Mouse (Mus musculus): ENCODE results near the gene Tlr9.
A peak's percentile ranks its signal among the peaks of the same experiment; 100 is the strongest.

Tlr9 gene

DNA sequence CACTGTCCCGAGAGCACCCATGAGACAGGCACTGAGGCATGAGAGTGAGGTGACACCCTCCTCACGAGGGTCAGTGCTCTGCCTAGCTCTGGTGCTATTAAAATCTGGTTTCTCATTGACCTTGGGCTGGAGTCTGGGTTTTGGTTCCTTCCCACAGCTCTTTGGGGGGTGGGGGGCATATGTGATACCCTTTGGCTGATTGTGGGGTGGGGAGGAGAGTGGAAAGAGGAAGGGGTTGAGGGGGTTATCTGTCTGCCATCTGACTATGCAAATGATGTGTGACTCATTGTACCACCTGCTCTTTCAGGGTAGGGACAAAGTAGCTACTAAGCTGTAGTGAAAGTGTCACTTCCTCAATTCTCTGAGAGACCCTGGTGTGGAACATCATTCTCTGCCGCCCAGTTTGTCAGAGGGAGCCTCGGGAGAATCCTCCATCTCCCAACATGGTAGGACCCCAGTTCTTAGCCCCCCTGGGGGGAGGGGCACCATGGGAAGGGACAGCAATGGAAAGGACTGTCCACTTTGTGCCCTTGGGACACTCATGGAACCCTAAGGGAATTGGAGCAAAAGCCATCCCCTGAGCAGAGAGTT is at the start of gene Tlr9:
Tlr9 (plus strand) TSS at position 338 of the 591 bp plus-strand sequence.
- DNase-seq (ENCODE audit: low read depth, low spot score) = no peak

- DNase-seq (ENCODE audit: low read depth, low spot score) = no peak
Observed at GRCm38 (mm10) chr9:106173363-106173762, 49.0 kb upstream of the Tlr9 start.

DNA sequence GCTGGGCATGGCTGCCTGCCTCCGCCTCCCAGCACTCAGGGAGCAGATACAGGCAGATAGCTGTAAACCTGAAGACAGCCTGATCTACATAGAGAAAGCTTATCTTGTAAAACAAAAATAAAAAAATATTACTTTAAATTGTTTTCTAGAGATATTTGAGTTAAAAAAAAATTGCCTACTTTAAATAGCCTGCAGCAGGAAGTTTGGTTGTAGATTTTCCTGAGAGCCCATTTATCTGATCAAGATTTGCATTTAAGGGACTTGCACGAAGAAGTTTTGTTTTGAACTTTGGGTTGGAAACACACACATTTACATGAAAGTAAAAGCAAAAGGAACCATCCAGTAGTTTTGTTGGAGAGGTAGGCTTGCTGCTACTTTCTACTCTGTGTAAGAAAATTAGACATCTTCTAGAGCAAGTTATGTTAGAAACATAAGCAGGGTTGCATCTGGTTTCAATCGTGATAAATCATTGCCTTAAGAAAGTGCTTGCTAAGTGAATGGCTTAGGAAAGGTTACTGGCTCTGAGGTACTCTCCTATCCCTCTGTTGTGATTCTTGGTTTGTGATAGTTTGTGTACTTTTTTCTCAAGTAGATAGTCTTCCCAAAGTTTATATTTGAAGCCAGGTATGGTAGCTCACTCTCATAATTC is 46.7 kb upstream of the Tlr9 start:
- DNase-seq (ENCODE audit: low read depth, low spot score) = no peak

DNA sequence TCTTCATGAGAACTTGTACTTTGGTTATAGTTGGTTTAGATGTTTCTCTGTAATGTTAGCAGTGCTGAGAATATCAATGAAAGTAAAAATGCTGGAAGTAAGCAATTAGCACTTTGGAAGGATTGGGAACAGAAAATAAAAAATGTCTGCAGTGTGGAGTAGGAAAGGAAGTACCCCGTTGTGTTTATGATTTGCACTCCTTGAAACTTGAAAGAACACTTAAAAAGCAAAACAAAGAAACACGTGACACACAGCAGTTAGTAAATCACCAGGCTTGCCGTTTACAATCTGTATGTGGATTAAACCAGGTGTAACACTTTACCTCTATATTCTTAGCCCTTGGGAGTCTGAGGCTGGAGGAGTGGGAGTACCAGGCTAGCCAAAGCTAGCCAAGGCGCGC is 45.6 kb upstream of the Tlr9 start:
- no peak for DNase-seq (ENCODE audit: low read depth, low spot score)

DNA sequence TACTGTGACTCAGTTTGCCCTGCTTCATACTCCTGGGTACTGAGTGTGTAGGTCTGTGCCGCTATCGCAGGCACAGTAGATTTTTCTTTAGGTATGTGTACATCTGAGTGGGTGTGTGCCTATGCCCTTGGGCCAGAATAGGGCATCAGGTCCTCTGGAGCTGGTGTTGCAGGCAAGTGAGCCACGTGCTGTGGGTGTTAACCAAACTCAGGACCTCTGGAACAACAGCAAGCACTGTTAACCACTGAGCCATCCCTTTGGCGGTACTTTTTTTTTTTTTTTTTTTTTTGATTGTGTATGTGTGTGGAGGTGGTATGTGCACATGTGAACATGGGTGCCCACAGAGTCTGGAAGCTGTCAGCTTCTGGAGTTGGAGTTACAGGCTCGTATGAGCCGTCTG is 44.6 kb upstream of the Tlr9 start:
- no peak for DNase-seq (ENCODE audit: low read depth, low spot score)

DNA sequence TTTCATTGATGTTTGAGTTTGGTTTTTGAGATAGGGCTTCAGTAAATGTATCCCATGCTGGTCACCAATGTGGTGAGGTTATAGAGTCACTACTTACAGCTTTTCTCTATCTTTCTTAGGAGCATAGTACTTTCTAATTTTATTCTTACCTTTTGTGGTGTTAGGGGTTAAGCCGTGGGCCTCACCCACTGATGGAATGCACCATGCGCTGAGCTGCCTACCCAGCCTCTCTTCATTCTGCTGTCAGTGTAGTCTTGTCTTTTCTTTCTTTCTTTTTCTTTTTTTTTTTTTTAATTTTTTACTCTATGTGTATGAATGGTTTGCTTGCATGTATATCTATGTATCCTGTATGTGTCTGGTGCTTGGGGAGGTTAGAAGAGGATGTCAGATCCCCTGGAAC is 42.9 kb upstream of the Tlr9 start:
- no peak for DNase-seq (ENCODE audit: low read depth, low spot score)

- no peak for DNase-seq (ENCODE audit: low read depth, low spot score)
Observed at GRCm38 (mm10) chr9:106179964-106180363, 42.4 kb upstream of the Tlr9 start.

DNA sequence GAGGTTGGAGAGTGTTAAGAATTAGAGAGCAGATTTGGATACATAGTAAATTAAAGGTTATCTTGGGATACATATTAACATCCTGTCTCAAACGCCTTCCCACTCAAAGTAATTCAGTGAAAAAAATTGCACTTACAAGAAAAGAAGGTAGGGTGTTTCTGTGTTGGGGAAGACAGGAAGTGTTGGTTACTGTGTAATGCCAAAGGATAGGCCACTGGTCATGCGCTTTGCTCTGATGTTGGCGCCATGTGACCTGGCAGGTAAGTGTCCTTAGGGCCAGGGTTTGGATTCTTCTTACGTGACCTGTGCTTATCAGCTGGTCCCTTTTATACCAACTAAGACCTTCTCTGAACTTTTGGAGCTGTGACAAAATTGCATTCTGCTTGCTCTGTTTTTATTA is 40.3 kb upstream of the Tlr9 start:
- no peak for DNase-seq (ENCODE audit: low read depth, low spot score)

GRCm38 (mm10) chr9:106183996-106184395 is 38.4 kb upstream of the Tlr9 start:
- DNase-seq (ENCODE audit: low read depth, low spot score) = no peak

- DNase-seq (ENCODE audit: low read depth, low spot score) = no peak
Observed at GRCm38 (mm10) chr9:106191355-106191754, 31.0 kb upstream of the Tlr9 start.

DNA sequence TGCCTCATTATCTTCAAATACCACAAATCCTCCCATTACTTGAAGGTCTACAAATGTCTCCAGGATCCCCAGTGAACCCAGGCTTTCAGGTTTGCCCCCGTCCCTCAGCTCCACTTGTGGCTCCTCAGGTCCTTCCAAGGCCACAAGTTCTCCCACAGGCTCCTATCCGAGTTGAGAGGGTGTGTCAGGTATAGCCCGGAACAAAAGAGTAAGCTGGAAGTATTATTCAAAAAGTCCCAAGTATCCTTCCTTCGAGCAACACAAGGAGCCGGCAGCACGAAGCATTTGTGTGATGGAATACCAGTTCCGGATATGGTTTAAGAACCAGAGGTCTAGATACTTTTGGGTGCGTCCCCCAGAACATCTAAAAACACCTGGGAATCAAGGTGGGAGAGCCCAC is 30.4 kb upstream of the Tlr9 start:
- no peak for DNase-seq (ENCODE audit: low read depth, low spot score)

DNA sequence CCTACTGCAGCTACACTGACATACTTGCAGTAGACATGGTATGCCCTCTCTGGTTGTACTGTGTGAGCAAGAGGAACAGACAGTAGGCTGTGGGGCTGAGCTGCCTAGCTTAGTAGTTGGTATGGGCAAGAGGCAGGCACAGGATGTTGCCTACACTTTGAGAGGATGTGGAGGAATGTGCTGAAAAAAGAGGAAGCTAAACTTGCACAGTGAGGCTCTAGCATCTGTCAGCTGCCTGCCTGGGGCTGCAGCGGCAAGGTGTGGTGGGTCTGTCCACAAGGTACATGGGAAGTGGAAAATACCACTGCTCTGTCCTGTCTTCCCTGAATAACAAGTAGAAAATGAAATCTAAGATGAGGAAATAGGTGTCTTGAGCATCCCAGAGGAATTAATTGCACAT is 29.4 kb upstream of the Tlr9 start:
- DNase-seq (ENCODE audit: low read depth, low spot score) = no peak

GRCm38 (mm10) chr9:106193930-106194807 is 28.2 kb upstream of the Tlr9 start:
- no peak for DNase-seq (ENCODE audit: low read depth, low spot score)

GRCm38 (mm10) chr9:106195693-106196092 is 26.7 kb upstream of the Tlr9 start:
- no peak for DNase-seq (ENCODE audit: low read depth, low spot score)

GRCm38 (mm10) chr9:106197081-106197713 is 25.2 kb upstream of the Tlr9 start:
- DNase-seq (ENCODE audit: low read depth, low spot score) = no peak

- no peak for DNase-seq (ENCODE audit: low read depth, low spot score)
Observed at GRCm38 (mm10) chr9:106197732-106198131, 24.7 kb upstream of the Tlr9 start.

DNA sequence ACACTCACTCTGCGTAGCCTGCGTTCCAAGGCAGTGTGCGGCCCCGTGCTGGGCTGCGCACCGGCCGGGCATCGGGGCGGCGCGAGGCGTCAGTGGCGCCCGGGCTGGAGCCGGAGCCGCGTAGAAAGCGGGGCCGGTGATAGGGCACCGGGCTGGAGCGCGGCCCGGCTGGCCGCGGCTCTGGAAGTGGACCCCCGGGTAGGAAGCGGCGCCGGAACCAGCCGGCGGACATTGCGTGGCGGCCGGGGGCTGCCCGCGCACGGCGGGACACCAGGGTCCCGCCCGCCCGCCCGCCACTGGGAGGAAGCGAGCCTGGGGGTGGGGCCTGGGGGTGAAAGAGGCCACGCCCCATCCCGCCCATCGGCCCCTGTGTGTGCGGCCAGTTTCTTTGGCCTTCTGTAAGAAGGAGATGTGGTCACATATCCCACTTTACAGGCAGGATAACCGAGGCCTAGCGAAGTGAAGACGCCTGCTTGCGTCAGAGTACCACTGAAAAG is 23.4 kb upstream of the Tlr9 start:
- no peak for DNase-seq (ENCODE audit: low read depth, low spot score)

- no peak for DNase-seq (ENCODE audit: low read depth, low spot score)
Observed at GRCm38 (mm10) chr9:106199535-106200272, 22.7 kb upstream of the Tlr9 start, which contains the start of gene Ppm1m. Gene Ppm1m, minus strand, starts transcription at chr9:106199746.

DNA sequence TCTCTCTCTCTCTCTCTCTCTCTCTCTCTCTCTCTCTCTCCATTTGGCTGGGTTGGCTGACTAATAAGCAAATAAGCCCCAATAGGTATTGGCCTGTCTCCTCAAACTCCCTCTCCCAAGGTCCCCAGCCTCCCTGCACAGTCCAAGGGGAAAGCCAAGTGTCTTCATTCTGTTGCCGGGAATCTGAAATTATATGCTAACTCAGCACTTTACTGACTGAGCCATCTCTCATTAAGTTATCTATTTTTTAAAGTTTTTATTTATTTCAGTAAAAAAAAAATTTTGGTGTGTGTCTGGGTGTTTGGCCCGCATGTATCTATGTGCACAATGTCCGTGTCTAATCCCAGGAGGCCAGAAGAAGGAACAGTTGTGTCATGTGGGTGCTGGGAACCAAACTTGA is 20.5 kb upstream of the Tlr9 start:
- no peak for DNase-seq (ENCODE audit: low read depth, low spot score)

DNA sequence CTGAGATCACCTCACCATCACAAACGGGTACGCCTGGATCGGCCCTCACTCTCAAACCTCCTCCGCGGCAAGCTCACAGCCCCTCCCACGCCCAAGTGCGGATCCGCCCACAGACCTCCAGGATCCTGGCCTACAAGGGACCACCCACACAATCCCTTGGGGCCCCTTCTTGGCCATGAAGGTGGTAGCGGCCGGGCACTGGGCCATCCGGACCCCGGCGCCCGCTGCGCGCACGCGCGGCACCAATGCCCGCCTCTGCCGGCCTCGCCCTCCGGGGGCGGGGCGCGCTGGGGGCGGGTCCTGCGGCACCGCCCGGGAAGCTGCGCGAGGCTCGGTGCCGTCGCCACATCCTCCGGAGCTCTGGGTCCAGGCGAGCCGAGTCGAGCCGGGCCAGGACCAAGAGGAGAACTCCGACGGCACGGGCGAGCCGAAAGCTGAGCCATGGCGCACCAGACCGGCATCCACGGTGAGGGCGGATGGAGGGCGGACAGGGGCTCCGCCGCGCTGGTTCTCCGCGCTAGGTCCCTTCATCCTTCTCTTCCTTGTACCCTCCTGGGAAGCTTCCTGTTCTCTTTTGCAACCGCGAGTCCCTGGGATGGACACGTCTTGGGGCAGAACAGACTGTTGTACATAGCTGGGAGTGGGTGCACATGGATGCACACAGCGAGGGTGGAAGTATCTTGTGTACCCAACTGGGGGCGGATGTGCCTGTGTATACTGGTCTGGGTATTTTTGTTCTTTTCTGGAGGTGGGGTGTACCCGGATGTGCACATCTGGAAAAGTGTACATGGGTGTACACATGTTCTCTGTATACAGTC is 19.4 kb upstream of the Tlr9 start, which contains the start of gene Twf2:
Twf2 (plus strand) TSS at position 290 of the 818 bp plus-strand sequence.
- peak; percentile 79 for DNase-seq (ENCODE audit: low read depth, low spot score)

All from WW6 (cell line).